Mouse (Mus musculus) urinary bladder, postnatal 14 days (tissue): ENCODE measurements at regions not wholly inside any gene's neighbourhood (a gene's known extent, or its start where the extent isn't known, plus 50 kb on each side); places are given as distances from the start of the nearest gene placed in this dataset.

ENCODE experiments used
- DNase-seq: peaks from one replicate; pipeline ENCODE4 v3.0.0; 2021; ENCODE audit warnings: low spot score

DNA sequence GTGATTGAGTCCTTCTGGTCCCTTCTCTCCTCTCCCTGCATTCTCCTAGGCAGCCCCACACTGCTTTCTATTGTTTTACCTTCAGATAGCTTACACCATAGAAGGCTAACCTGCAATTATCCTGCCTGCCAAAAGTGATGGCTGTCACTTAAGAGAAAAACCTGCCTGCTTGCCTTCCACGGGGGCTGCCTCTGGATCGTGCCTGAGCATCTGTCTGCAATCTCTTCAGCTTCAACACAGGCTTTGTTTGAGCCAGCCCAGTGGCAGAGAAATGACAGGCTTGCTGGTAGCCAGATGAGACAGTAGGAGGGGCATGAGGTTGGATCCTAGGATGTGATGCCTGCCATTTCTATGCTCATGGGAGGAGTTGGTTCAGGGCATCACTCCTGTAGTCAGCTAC lies 345.2 kb upstream of the Tshz3 start:
- no peak for DNase-seq

- no peak for DNase-seq
These were observed 347.3 kb upstream of the Tshz3 start for GRCm38 (mm10) chr7:36350616-36351015.

GRCm38 (mm10) chr7:36348195-36348594 lies 349.7 kb upstream of the Tshz3 start:
- no peak for DNase-seq

- no peak for DNase-seq
These were observed 363.1 kb upstream of the Tshz3 start for GRCm38 (mm10) chr7:36334857-36335256.

DNA sequence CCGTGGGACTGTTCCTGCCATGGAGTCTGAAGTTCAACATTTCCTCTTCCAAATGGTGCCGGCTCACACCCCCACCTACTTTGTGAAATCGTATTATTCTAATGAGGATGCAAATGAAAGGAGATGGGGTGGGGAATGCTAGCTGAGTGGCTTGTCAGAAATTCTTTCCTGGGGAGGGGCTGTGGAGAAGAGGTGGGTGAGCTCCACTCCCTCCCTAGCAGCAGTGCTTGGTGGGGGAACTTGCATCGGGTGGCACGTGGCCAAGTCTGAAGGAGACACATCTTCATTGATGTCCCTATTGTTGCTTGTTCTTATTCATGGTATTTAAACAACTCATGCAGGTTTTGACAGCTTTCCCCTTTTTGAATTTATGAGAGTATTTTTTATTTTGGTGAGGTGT lies 363.8 kb upstream of the Tshz3 start:
- no peak for DNase-seq

DNA sequence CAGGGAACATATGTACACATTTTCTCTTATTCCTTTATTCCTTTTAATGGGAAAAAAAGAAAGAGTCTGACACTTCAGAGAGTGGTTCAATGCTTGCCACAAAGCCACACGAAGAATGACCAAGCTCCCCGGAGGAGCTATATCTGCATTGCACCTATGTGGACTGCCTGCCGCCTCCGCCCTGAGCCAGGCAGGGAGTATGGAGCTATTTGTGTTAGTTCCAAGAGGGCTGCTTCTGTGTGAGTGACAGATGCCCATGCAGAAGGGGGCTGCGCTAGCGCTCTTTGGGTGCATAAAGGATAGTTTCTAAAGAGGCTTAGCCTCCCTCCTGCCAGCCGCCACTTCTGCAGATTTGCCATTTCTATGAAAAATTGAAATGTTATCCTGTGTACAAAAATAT lies 365.3 kb upstream of the Tshz3 start:
- no peak for DNase-seq

DNA sequence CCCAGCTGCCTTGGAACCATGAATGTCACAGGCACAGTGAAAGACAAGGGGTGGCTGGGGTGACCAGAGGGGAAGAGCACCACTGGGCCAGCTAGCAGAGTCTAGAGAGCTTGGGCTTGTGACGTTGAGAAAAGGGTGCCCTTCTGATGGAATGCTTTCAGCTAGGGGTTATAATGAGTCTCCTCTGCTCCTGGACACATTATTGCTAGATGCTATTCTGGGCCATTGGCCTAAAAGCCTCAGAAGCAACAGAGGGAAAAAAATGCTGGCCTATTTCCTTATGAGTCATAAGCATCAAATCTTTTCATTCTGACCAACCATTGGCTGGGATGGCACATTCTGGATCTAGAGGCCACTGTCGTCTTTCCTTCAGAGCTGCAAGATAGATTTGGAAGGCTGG lies 369.8 kb upstream of the Tshz3 start:
- DNase-seq: no peak

DNA sequence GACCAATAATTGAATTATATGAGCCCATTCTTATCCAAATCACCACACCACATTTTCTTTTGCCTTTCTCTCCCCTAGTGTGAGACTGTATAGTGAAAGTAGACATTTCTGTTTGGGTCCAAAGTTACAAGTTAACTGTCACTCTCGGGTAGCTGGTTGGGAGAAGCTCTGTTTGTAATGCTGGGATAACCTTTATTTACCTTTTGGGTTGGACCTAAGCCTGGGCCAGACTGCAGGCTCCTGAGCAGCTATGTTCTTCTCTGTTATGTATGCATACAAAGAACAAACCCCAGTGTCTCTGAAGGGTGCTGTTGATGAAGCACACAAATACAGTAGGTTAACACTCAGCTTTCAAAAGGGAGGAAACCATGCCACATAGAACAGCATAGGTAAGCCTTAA lies 373.9 kb upstream of the Tshz3 start:
- DNase-seq: no peak

DNA sequence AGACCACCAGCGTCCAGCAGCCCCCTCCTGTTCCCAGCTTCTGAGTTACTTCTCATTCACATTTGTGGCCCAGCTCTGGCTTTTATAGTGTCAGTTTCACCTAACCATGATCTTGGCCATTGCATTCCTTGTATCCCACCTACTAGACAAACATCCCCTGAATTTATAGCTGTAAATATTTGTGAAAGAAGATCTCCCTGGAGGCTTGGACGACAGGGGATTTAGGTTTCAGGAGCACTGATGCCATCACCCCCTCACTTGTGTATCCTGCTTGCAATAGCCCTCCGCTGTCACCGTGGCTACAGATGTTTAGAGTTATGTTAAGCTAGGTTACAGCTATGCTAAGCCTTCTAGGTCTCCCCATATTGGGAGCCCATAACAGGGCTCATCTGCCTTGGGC lies 375.7 kb upstream of the Tshz3 start:
- no peak for DNase-seq

GRCm38 (mm10) chr7:36317466-36318212 lies 380.3 kb upstream of the Tshz3 start:
- DNase-seq: peak; percentile 48

DNA sequence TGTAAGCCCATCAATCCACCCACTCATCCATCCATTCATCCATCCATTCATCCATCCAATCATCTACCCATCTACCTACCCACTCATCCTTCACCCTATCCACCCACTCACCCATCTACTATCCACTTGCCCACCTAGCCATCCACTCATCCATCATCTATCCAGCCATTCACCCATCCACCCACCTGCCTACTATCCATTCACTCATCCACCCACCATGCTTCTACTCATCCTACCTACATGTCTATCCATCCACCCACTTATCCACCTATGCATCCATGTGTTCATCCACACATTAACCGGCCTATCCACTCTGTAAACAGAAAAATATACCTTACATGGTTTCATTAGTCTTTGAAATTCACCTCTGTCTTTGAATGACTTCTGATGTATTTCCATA lies 384.2 kb upstream of the Tshz3 start:
- DNase-seq: no peak

DNA sequence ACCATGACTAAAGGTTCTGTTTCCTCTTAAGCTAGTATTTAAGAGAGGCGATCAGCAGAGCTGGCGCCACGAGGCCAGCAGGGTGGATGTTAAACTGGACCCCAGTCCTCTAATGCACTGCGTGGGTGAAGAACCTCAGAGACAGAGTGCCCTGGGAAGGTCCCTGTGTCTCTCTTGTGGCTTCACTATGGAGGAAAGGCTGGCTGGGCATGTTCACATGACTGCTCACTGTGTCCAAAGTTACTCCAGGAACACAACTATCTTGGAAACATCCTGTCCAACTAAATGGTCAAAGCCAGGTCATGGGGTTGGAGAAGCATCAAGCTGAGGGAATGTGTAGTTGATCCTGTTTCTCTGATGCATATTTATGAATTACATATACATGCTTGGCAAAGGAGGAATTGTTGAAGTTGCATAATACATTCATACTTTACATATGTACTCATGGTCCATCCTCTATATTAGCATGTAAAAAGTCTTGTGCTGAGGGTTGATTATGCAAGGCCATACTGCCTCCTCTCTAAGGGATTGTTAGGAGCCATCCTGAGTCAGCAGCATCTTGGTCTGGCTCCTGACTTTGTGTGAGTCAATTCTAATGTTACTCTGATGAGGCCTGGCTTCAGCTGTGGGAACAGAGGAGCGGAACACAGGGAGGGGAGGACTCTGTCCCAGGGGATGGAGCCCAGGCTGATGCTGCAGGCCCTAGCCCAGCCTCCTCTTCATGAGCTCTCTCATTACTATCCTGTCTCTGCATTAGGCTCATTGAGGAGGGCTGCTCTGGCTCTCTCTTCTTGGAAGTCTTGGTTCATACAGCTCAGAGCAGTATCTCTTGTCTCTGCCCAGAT lies 387.9 kb upstream of the Tshz3 start:
- DNase-seq: peak; percentile 22

DNA sequence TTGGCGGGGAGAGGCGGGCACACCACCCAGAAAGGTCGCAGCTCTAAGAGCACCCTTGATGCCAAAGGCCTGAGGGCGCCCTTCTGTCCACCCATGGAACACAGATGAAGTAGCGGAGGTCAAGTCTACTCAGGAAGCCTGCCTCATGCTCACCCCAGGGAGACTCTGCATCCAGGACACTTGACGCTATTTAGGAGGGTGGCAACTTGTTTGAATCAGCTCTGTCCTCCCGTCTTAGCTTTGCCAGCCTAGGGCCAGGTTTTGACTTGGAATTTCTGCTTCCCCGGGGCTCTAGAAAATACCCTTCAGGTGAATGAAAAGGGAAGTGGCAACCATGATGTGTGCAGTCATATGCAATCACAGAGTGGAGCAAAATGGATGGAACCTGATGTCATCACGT lies 389.2 kb upstream of the Tshz3 start:
- no peak for DNase-seq

DNA sequence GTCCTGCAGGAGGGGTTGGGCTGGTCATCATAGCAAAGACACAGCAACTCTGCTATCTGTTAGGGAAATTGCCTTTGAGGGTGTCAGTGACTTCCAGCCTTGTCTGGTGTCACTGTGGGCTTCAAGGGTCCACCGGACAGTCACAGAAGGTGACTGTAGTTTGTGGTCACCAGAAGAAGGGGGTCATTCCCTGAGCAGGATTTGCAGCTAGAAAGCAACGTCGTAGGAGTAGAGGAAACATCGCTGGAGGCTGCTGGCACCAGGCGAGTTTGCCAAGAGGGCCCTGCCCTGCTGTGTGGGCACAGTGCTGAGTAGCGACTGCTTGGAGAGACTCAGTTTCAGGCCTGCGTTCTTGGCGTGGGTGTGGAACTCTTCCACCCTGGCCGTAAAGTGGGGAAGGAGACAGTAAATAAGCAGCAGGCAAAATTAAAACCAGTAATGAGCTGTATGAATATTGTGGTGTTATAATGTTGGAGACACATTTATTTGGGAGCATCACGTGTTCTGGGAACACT lies 389.8 kb upstream of the Tshz3 start:
- no peak for DNase-seq

DNA sequence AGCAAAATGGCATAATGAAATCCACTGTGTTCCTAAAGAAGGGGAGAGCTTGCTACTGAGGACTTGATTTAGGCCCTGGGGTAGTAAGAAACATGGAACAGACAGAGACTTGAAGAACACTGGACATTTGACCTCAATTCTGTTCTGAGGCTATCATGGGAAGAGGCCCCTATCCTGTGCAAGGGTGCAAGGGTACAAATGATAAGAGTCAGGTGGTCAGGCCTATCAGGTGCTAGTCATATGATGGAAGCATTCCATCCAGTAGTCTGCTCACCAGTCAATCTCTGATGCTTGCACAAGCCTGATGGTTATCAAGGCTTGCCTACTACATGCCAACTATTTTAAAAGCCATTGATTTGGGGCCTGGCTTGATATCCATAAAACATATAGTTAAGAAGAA lies 420.6 kb upstream of the Tshz3 start:
- no peak for DNase-seq

GRCm38 (mm10) chr7:36268966-36269365 lies 429.0 kb upstream of the Tshz3 start:
- no peak for DNase-seq

DNA sequence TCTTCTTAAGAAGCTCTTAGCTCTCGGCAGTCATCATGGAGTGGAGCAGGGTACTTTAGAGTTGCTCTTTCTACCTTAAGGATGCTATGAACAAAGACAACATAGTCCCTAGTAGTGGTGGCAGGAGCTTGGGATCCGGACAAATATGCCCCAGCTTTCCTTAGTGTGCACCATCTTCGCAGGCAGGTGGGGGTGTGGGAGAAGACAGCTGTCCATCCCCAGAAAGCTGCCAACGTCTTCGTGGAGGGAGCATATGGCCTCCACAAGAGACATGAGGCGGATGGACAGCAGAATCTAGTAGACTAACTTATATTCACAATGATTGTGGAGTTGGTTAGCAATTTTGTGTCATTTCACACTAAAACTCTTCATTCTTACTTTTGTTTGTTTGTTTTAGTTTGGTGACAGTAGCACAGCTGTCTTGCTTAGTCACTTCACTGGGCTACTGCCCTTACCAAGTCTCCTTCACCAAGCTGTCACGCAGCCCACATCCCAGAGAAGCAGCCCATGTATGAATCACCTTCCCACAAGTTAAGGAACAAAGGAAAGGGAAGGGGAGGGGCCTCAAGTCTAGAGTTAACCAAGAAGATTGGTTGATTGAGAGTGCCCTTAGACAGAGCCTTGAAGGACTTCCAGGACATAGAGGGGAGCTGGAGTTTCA lies 432.6 kb upstream of the Tshz3 start:
- DNase-seq: no peak

DNA sequence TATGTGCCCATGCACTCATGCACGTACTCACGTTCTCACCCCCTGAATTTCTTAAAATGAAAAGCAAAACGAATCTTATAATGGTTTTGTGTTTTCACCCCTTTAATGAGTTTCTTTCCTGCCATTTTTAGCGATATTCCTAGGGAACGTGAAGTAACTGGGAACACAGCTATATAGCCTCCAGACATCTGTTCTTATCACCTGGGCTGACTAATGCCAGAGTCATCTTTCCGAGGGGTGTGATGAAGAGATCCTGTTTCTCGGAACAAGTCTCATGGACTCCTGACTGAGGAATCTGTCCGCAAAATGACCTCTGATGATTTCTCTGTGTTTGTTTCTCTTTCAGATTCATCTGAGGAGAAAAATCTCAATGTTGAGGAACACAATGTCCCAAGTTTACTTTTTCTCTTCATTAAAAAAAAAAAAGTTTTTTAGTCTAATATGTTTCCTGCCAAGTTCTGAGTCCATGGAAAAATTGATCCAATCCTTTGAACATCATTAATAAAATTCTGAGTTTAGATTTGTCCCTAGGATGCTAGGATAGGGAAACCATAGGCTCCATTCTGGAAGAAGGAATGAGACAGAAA lies 435.7 kb upstream of the Tshz3 start:
- peak; percentile 13 for DNase-seq

- DNase-seq: peak; percentile 33
These were observed 440.8 kb upstream of the Tshz3 start for GRCm38 (mm10) chr7:36257102-36257501.

DNA sequence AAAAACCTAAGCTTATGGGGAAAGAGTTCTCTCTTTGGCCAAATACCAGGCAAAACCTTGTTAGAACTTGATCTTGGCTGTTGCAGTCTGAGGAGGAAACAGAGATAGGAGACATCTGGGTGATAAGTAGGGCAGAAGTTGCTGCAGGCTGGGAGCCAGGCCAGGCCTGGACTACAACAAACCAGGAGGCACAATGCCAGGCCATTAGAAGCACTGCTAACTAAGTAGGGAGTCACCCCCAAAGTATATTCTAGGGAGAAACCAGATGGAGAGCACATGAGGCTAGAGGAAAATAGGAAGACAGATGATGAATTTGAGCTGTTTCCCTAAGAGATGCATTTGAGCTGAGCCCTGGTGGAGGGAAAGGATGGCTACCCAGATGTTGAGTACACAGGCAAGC lies 444.6 kb upstream of the Zfp507 start:
- DNase-seq: peak; percentile 54

GRCm38 (mm10) chr7:36236673-36237072 lies 433.9 kb upstream of the Zfp507 start:
- no peak for DNase-seq

DNA sequence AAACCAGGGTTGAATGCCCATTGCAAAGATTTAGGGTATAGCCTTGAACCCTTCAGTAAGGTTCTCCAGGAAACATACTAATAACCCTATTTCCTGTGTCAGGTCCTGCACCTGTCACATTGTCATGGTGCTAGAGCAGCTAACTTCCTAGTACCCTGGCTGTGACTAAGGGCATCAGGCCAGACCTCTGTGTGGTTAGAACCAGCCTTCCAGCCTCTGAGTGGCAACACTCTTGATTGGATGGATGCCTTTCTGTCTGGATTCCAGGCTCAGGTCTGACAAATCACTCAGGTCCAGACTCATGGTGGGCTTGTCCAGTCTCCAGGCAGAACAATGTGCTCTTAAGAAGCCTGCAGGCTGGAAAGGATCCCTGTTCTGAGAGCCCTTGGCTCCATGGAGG lies 426.2 kb upstream of the Zfp507 start:
- DNase-seq: no peak
